Mouse (Mus musculus) CH12.LX (cell line): ENCODE results near the gene Iqschfp. TPM values are rescaled to one million over a fixed set of nuclear protein-coding genes. Genes with fewer than 3 reads are reported as not detected.

Experiments
- DNase-seq: peaks from one replicate; pipeline ENCODE4 v3.0.0-alpha.2; 2013; ENCODE audit errors: extremely low read depth
- H3K27ac ChIP-seq: 2 replicates; pipeline ENCODE4 v1.5.1; 2012; ENCODE audit warnings: low read depth, mild to moderate bottlenecking, control low read depth, moderate library complexity; ENCODE audit not compliant: insufficient read depth
- H3K27me3 ChIP-seq: replicated peaks from 2 replicates; pipeline ENCODE3; 2012; ENCODE audit warnings: inconsistent platforms
- H3K36me3 ChIP-seq, 2 experiments: replicated peaks in 1 of 2; 2 replicates each; pipeline versions ENCODE3 to v1.6.1; 2012; ENCODE audit warnings: inconsistent platforms in 1 of 2, low read length in 1 of 2, mild to moderate bottlenecking in 1 of 2, mixed read lengths in 1 of 2, moderate library complexity in 1 of 2; ENCODE audit not compliant: control insufficient read depth in 1 of 2, insufficient read depth in 1 of 2
- H3K4me1 ChIP-seq, 2 experiments: 2 replicates each; pipeline ENCODE4 v1.6.1; 2012; ENCODE audit warnings: inconsistent platforms in 1 of 2, moderate library complexity in 1 of 2; ENCODE audit not compliant: insufficient read depth in 2 of 2, control insufficient read depth in 1 of 2
- H3K4me2 ChIP-seq: 2 replicates; pipeline ENCODE4 v1.6.1; 2012; ENCODE audit warnings: low read depth, mild to moderate bottlenecking, control low read depth; ENCODE audit not compliant: poor library complexity, insufficient read depth, severe bottlenecking
- H3K4me3 ChIP-seq, 3 experiments: fragments of 150-350 bp in 1 of 3; sonication (generic) in 1 of 3; replicated peaks in 1 of 3; 2 replicates each; pipeline versions ENCODE3 to v1.5.1; 2011 to 2012; ENCODE audit warnings: low read depth in 2 of 3, low read length in 2 of 3, mild to moderate bottlenecking in 2 of 3, moderate library complexity in 2 of 3, control low read depth in 1 of 3, improper control_type of control experiment in 1 of 3, inconsistent platforms in 1 of 3, mixed read lengths in 1 of 3; ENCODE audit not compliant: poor library complexity in 1 of 3
- H3K79me2 ChIP-seq: replicated peaks from 2 replicates; pipeline ENCODE4 v1.6.1; 2012; ENCODE audit warnings: mild to moderate bottlenecking, moderate library complexity; ENCODE audit not compliant: control insufficient read depth, poor library complexity, insufficient read depth, severe bottlenecking; ENCODE audit errors: extremely low read depth
- H3K9ac ChIP-seq: 2 replicates; pipeline ENCODE4 v1.6.1; 2012; ENCODE audit warnings: low read depth, mild to moderate bottlenecking, control low read depth, moderate library complexity; ENCODE audit not compliant: insufficient read depth
- H3K9me3 ChIP-seq: replicated peaks from 2 replicates; pipeline ENCODE3; 2012; ENCODE audit warnings: low read length, inconsistent platforms, mixed read lengths
- CHD2 ChIP-seq: IDR thresholded peaks from 2 replicates; pipeline ENCODE4 v1.6.1; 2011; ENCODE audit warnings: low read length, improper control_type of control experiment
- CTCF ChIP-seq, 2 experiments: IDR thresholded peaks in 1 of 2; conservative IDR thresholded peaks in 1 of 2; 2 replicates each; pipeline ENCODE4 v1.5.1; 2011 to 2012; ENCODE audit warnings: low read depth in 2 of 2, low read length in 2 of 2, improper control_type of control experiment in 1 of 2, inconsistent platforms in 1 of 2, mild to moderate bottlenecking in 1 of 2, moderate library complexity in 1 of 2
- E2F4 ChIP-seq: IDR thresholded peaks from 2 replicates; pipeline ENCODE4 v1.6.1; 2011; ENCODE audit warnings: low read depth, low read length, improper control_type of control experiment; ENCODE audit not compliant: insufficient replicate concordance
- ELF1 ChIP-seq: IDR thresholded peaks from 2 replicates; pipeline ENCODE4 v1.6.1; 2014; ENCODE audit warnings: low read depth, mild to moderate bottlenecking, inconsistent platforms, low read length, improper control_type of control experiment
- HCFC1 ChIP-seq: IDR thresholded peaks from 2 replicates; pipeline ENCODE4 v1.6.1; 2012; ENCODE audit warnings: low read depth, mild to moderate bottlenecking, inconsistent platforms, low read length, improper control_type of control experiment
- JUN ChIP-seq: IDR thresholded peaks from 2 replicates; pipeline ENCODE4 v1.6.1; 2011; ENCODE audit warnings: low read depth, mild to moderate bottlenecking, low read length, improper control_type of control experiment, moderate library complexity; ENCODE audit not compliant: insufficient read depth
- JUND ChIP-seq: conservative IDR thresholded peaks from 2 replicates; pipeline ENCODE4 v1.6.1; 2011; ENCODE audit warnings: low read depth, low read length, improper control_type of control experiment
- MEF2A ChIP-seq: IDR thresholded peaks from 2 replicates; pipeline ENCODE4 v1.6.1; 2014; ENCODE audit warnings: low read depth, mild to moderate bottlenecking, inconsistent platforms, low read length, improper control_type of control experiment, borderline replicate concordance
- NELFE ChIP-seq: IDR thresholded peaks from 2 replicates; pipeline ENCODE4 v1.6.1; 2011; ENCODE audit warnings: low read depth, low read length, improper control_type of control experiment
- NRF1 ChIP-seq: IDR thresholded peaks from 2 replicates; pipeline ENCODE4 v1.6.1; 2014; ENCODE audit warnings: low read depth, mild to moderate bottlenecking, inconsistent platforms, low read length, improper control_type of control experiment, moderate library complexity
- PAX5 ChIP-seq: IDR thresholded peaks from 2 replicates; pipeline ENCODE4 v1.6.1; 2012; ENCODE audit warnings: low read length, inconsistent platforms, mixed read lengths
- POLR2A ChIP-seq: IDR thresholded peaks from 2 replicates; pipeline ENCODE4 v1.6.1; 2011; ENCODE audit warnings: low read depth, mild to moderate bottlenecking, improper control_type of control experiment, low read length
- SIN3A ChIP-seq: IDR thresholded peaks from 2 replicates; pipeline ENCODE4 v1.6.1; 2012; ENCODE audit warnings: low read length, improper control_type of control experiment, inconsistent platforms
- SMC3 ChIP-seq: IDR thresholded peaks from 2 replicates; pipeline ENCODE4 v1.6.1; 2011; ENCODE audit warnings: low read depth, low read length, improper control_type of control experiment
- TBP ChIP-seq: conservative IDR thresholded peaks from 2 replicates; pipeline ENCODE4 v1.6.1; 2011; ENCODE audit warnings: low read depth, low read length, improper control_type of control experiment
- ZNF384 ChIP-seq: IDR thresholded peaks from 2 replicates; pipeline ENCODE4 v1.6.1; 2012; ENCODE audit warnings: low read depth, low read length, improper control_type of control experiment, inconsistent platforms
- dilution Hi-C: fragments of 300-500 bp; cut with MboI; formaldehyde crosslinking; loops from 2 replicates; pipeline ENCODE4 v1.14.3; 2020; ENCODE audit warnings: low sequenced_read_pairs; ENCODE audit not compliant: extremely low pct_unique_long_range_greater_than_20kb, extremely low pct_ligation_motif_present
- in situ Hi-C: fragments of 300-500 bp; cut with MboI; formaldehyde crosslinking; loops from 3 replicates; pipeline ENCODE4 v1.14.3; 2019; ENCODE audit warnings: low sequenced_read_pairs, low pct_ligation_motif_present, low pct_unique_long_range_greater_than_20kb, mixed read lengths
- polyA plus RNA-seq: library from polyadenylated mRNA; unstranded; fragments of >175 nt; gene quantifications from 2 replicates; pipeline ENCODE4 v1.2.1, GENCODE M21; 2012; ENCODE audit warnings: low read depth; ENCODE audit not compliant: insufficient read length
- total RNA-seq, 2 experiments: library from RNA; depleted of rRNA; stranded (reverse); fragments of 300-350 nt in 1 of 2; fragments of >200 nt in 1 of 2; gene quantifications; 2 replicates each; pipeline ENCODE4 v1.2.3; 2012 to 2014

Gene Iqschfp
- total and polyA plus RNA-seq, 3 experiments: 0.13 to 0.25 TPM; not detected in 1

DNA sequence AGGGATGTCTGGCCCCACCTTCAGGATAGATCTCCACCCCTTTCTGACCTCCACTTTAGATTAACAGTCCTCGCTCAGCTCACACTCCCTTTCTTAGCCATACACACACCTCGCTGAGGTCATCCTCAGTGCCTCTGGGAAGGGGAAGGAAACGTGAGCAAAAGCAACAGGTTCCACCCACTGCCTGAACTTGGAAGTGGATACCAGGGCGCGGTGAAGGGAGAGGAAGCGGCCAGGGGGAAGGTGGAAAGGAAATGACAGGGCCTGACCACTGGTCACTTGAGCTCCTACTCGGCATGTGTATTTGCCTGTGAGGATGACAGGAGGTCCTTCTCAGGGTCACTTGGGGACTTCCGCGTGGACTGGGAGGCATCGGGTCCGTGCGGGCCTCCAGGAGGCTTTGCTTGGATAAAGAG, 601.1 kb downstream of the Iqschfp start:
- no peaks in the 10 kb centered on the region for H3K79me2 ChIP-seq
- H3K9ac ChIP-seq: no peak overlapping the region
- TF ChIP-seq JUND: no peak
- no peak for TF ChIP-seq JUN
- no peak for TF ChIP-seq E2F4
- no peak for TF ChIP-seq SMC3
- no peak for TF ChIP-seq MEF2A
- no peak overlapping the region for H3K4me2 ChIP-seq
- H3K9me3 ChIP-seq: peaks cover 12% of the 10 kb centered on the region
- peak overlapping the region in 1 of 3 experiments; percentile 55 for H3K4me3 ChIP-seq
- no peaks in the 10 kb centered on the region for H3K36me3 ChIP-seq
- H3K27me3 ChIP-seq: no peaks in the 10 kb centered on the region
- peaks cover 0 to 12% of the 10 kb centered on the region in 2 experiments; a peak in 2 of 4 replicates for H3K4me1 ChIP-seq
- no peak for DNase-seq
- no peak overlapping the region for H3K27ac ChIP-seq
- in situ Hi-C loops: no loop called here
- dilution Hi-C loops: no loop called here

DNA sequence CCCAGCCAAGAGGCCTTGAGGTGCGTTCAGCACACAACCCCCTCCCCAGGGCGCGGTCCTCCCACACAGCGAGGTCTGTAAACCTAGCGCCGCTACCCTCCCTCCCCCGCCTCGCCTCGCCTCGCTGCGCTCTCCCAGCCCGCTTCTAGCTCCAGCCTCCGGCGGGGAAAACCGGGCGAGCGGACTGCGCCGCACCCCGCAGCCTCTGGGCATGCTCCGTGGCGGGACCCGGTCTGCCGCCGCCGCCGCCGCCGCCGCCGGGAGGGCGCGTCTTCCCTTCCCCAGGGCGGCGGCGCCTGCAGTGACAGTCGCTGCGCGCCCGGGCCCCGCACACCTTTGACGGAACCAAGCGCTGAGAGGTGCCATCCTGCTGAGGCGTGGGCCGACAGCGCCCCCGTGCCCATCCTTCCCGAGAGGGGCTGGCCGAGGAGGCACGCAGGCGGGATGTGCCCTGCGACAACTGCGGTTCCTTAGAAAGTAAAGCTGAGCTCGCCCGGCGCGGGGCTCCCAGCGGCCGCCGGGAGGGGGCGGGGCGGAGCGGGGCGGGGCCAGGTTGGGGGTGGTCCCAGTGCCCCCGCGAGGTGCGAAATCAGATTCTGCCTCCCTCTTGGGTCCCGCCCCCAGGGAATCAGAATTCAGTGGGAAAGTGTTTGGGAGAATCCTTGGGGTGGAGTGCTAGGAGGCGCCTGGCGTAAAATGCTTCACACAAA, 601.7 kb downstream of the Iqschfp start:
- dilution Hi-C loops (no loop called here), in situ Hi-C loops (no loop called here)
- H3K4me1 ChIP-seq: peaks cover 0 to 12% of the 10 kb centered on the region in 2 experiments; a peak in 2 of 4 replicates
- TF ChIP-seq CHD2 (no peak), SMC3 (no peak), SIN3A (no peak), POLR2A (no peak), NRF1 (peak; percentile 50; the same call in 1 of the 2 replicates), CTCF (conservative IDR thresholded peaks at IDR 0.05 in 1 of 2, IDR thresholded peaks at IDR 0.05 in 1 of 2; ENCODE audit: low read depth in 2 of 2, low read length in 2 of 2) (no peak), NELFE (no peak), HCFC1 (no peak)
- H3K79me2 ChIP-seq: no peaks in the 10 kb centered on the region
- peaks cover 12% of the 10 kb centered on the region for H3K9me3 ChIP-seq
- no peak for DNase-seq
- no peak overlapping the region for H3K27ac ChIP-seq
- no peak overlapping the region for H3K9ac ChIP-seq
- H3K27me3 ChIP-seq: no peaks in the 10 kb centered on the region
- no peaks in the 10 kb centered on the region for H3K36me3 ChIP-seq
- H3K4me3 ChIP-seq: peak overlapping the region in 1 of 3 experiments; percentile 55
- no peak overlapping the region for H3K4me2 ChIP-seq

DNA sequence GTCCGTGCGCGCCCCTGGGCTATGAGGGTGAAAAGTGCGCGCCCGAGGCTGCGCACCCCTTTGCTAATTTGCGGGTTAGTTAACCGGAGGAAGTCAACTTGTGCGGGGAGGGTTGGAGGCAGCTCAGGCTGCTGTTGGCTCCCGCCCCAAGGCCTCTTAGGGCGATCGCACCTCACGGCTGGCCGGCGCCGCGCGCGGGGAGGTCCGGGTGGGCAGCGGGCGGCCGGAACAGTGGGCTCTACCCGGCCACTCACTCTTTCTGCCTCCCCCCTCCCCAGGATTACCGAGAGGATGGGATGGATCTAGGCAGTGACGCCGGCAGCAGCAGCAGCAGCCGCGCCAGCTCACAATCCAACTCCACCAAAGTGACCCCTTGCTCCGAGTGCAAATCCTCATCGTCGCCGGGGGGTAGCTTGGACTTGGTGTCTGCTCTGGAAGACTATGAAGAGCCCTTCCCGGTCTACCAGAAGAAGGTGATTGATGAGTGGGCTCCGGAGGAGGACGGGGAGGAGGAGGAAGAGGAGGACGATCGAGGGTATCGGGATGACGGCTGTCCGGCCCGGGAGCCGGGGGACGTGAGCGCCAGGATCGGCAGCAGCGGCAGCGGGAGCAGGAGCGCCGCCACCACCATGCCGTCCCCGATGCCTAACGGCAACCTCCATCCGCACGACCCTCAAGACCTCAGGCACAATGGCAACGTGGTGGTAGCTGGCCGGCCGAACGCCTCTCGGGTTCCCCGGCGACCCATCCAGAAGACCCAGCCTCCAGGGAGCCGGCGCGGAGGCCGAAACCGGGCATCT, 602.5 kb downstream of the Iqschfp start:
- TF ChIP-seq ELF1: no peak
- no peak for TF ChIP-seq ZNF384
- TF ChIP-seq PAX5: no peak
- TF ChIP-seq TBP: no peak
- TF ChIP-seq, all 38 proteins: peak for 0
- no peak overlapping the region for H3K4me2 ChIP-seq
- H3K4me3 ChIP-seq: no peak overlapping the region
- H3K4me1 ChIP-seq: peaks cover 0 to 12% of the 10 kb centered on the region in 2 experiments; a peak in 2 of 4 replicates
- peaks cover 12% of the 10 kb centered on the region for H3K9me3 ChIP-seq
- no peak overlapping the region for H3K27ac ChIP-seq
- DNase-seq: no peak
- dilution Hi-C loops (no loop called here), in situ Hi-C loops (no loop called here)
- no peak overlapping the region for H3K9ac ChIP-seq
- H3K36me3 ChIP-seq: no peaks in the 10 kb centered on the region
- H3K79me2 ChIP-seq: no peaks in the 10 kb centered on the region
- H3K27me3 ChIP-seq: no peaks in the 10 kb centered on the region
